Mouse (Mus musculus) ES-Bruce4 (cell line): ENCODE data around the gene Lrba.

Source experiments
- CTCF ChIP-seq: IDR thresholded peaks from one replicate; pipeline ENCODE4 v1.8.1; 2011; ENCODE audit warnings: low read depth, low read length
- EP300 ChIP-seq: IDR thresholded peaks from 2 replicates; pipeline ENCODE4 v1.6.1; 2011; ENCODE audit warnings: low read depth, low read length; ENCODE audit not compliant: insufficient read depth
- POLR2A ChIP-seq: IDR thresholded peaks from one replicate; pipeline ENCODE4 v1.8.1; 2011; ENCODE audit warnings: low read length; ENCODE audit not compliant: insufficient read depth

DNA sequence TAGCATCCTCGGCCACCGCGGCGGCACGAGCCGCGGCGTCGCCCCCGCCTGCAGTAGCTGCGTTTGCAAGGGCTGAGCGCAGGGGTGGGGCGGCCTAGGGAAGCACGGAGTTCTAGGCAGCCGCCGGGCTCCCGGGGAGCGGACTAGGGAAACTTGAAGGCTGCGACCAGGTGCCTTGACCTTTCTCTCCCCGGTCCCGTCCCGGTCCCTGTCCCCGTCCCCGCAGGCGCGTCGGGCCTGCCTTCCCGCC lies 241 bp upstream of the Lrba start:
- TF ChIP-seq EP300 (no peak), CTCF (no peak), POLR2A (no peak)
